Mouse (Mus musculus): ENCODE results near the gene Tbx10.
"Not testable (repeated sequence)": the region's sequence is repeated elsewhere in the genome, so short reads cannot be mapped to it uniquely, and the experiment has no call there.

Gene Tbx10

GRCm38 (mm10) chr19:4044109-4044508, 51.6 kb downstream of the Tbx10 start:
- DNase-seq (ENCODE audit: low read depth) = not testable (repeated sequence)

GRCm38 (mm10) chr19:4045966-4046865, 53.7 kb downstream of the Tbx10 start, which contains the start of gene Gstp2:
TSS of gene Gstp2 (minus strand) at chr19:4046023.
- no peak for DNase-seq (ENCODE audit: low read depth)

- DNase-seq (ENCODE audit: low read depth) = peak; percentile 63
Measured at GRCm38 (mm10) chr19:4046866-4047254, 54.3 kb downstream of the Tbx10 start.

- peak; percentile 80 for DNase-seq (ENCODE audit: low read depth)
Measured at GRCm38 (mm10) chr19:4047859-4048258, 55.3 kb downstream of the Tbx10 start.

- DNase-seq (ENCODE audit: low read depth) = not testable (repeated sequence)
Measured at GRCm38 (mm10) chr19:4049069-4049468, 56.5 kb downstream of the Tbx10 start.
